Mouse (Mus musculus) liver, embryonic 11.5 days (tissue): ENCODE results near the gene Cd63. TPM values are rescaled to one million over a fixed set of nuclear protein-coding genes. Genes with fewer than 3 reads are reported as not detected.

Experiments used
- ATAC-seq: fragments of 200-750 bp; cut with Nextera tagmentation; replicated peaks from 2 replicates; pipeline ENCODE4 v1.8.0; 2017; ENCODE audit warnings: moderate number of reproducible peaks, mild to moderate bottlenecking, moderate TSS enrichment, moderate library complexity; ENCODE audit not compliant: low FRiP score
- DNase-seq: peaks from one replicate; pipeline ENCODE4 v3.0.0-alpha.2; 2017; ENCODE audit warnings: low spot score
- H3K27ac ChIP-seq: fragments of 300-500 bp; sonication (generic); 2 replicates; pipeline ENCODE4 v1.5.1; 2014; ENCODE audit warnings: mild to moderate bottlenecking, low read depth, low read length, control low read depth
- H3K27me3 ChIP-seq: fragments of 300-500 bp; sonication (generic); replicated peaks from 2 replicates; pipeline ENCODE4 v1.6.1; 2014; ENCODE audit warnings: low read length, mixed read lengths; ENCODE audit not compliant: control insufficient read depth, insufficient read depth
- H3K36me3 ChIP-seq: fragments of 300-500 bp; sonication (generic); 2 replicates; pipeline ENCODE4 v1.6.1; 2014; ENCODE audit warnings: mild to moderate bottlenecking, low read length, moderate library complexity, mixed read lengths; ENCODE audit not compliant: control insufficient read depth, insufficient read depth
- H3K4me1 ChIP-seq: fragments of 300-500 bp; sonication (generic); replicated peaks from 2 replicates; pipeline ENCODE4 v1.6.1; 2014; ENCODE audit warnings: low read length, mixed read lengths; ENCODE audit not compliant: control insufficient read depth, insufficient read depth
- H3K4me2 ChIP-seq: fragments of 300-500 bp; sonication (generic); 2 replicates; pipeline ENCODE4 v1.6.1; 2014; ENCODE audit warnings: mild to moderate bottlenecking, control low read depth, moderate library complexity
- H3K4me3 ChIP-seq: fragments of 300-500 bp; sonication (generic); 2 replicates; pipeline ENCODE4 v1.5.1; 2014; ENCODE audit warnings: low read depth, low read length, control low read depth
- H3K9ac ChIP-seq: fragments of 300-500 bp; sonication (generic); 2 replicates; pipeline ENCODE4 v1.6.1; 2014; ENCODE audit warnings: low read depth, low read length, control low read depth
- H3K9me3 ChIP-seq: fragments of 300-500 bp; sonication (generic); 2 replicates; pipeline ENCODE4 v1.6.1; 2016; ENCODE audit warnings: low read length, inconsistent platforms, mixed read lengths; ENCODE audit not compliant: control insufficient read depth
- WGBS: fragments of 180-500 bp; shearing (Covaris S2); extraction: QIAGEN DNeasy Blood & Tissue Kit; methylation state at CpG from one replicate; pipeline ENCODE4 v1.1.7; 2014; 5-methylcytosine and 5-hydroxymethylcytosine counted together
- polyA plus RNA-seq: library from polyadenylated mRNA; unstranded; fragments of >200 nt; fragmentation: Nextera tagmentation; extraction: Ambion mirVana; gene quantifications from 2 replicates; pipeline ENCODE4 v1.2.1, GENCODE M21; 2014

Cd63 gene
- polyA plus RNA-seq, 1 experiment from 2014 or later, result 198 TPM

- Histone ChIP-seq H3K4me1 (peaks cover 7% of the 10 kb centered on the region), H3K9ac (no peak overlapping the region), H3K4me2 (peak overlapping the region; percentile 86), H3K36me3 (no peaks in the 10 kb centered on the region), H3K9me3 (no peaks in the 10 kb centered on the region), H3K27ac (no peak overlapping the region), H3K4me3 (peak overlapping the region; percentile 70), H3K27me3 (peaks cover 27% of the 10 kb centered on the region)
- WGBS, result 26% methylated on average over 2 of the region's 2 CpGs
- ATAC-seq (no peak), DNase-seq (no peak)
These were observed 10.9 kb upstream of the Cd63 start for GRCm38 (mm10) chr10:128889846-128890245.

GRCm38 (mm10) chr10:128890383-128891295 lies 10.2 kb upstream of the Cd63 start:
- Histone ChIP-seq H3K4me1 (peaks cover 7% of the 10 kb centered on the region), H3K4me3 (peak overlapping the region; percentile 70), H3K36me3 (no peaks in the 10 kb centered on the region), H3K9ac (peak overlapping the region; percentile 67), H3K27ac (peak overlapping the region; percentile 56), H3K4me2 (peak overlapping the region; percentile 86), H3K9me3 (no peaks in the 10 kb centered on the region), H3K27me3 (peaks cover 30% of the 10 kb centered on the region)
- ATAC-seq (no peak), DNase-seq (peak; percentile 44)
- WGBS, result 2% methylated on average over 40 of the region's 40 CpGs

GRCm38 (mm10) chr10:128891296-128892094 lies 9.3 kb upstream of the Cd63 start, which contains the start of gene Gdf11:
Gdf11 (minus strand) TSS chr10:128891718.
- Histone ChIP-seq H3K27me3 (peaks cover 39% of the 10 kb centered on the region), H3K4me1 (peaks cover 7% of the 10 kb centered on the region), H3K9me3 (no peaks in the 10 kb centered on the region), H3K4me2 (peak within 1 kb of the TSS; percentile 86), H3K9ac (peak within 1 kb of the TSS; percentile 67), H3K27ac (peak within 1 kb of the TSS; percentile 56), H3K36me3 (no peaks in the 10 kb centered on the region), H3K4me3 (peak within 1 kb of the TSS; percentile 70)
- WGBS, result under 1% methylated on average over 72 of the region's 89 CpGs
- DNase-seq (peak; percentile 66), ATAC-seq (peak; percentile 50)

GRCm38 (mm10) chr10:128892246-128892645 lies 8.5 kb upstream of the Cd63 start:
- ATAC-seq (no peak), DNase-seq (no peak)
- H3K9me3 ChIP-seq, result no peaks in the 10 kb centered on the region
- peak overlapping the region; percentile 70 for H3K4me3 ChIP-seq
- H3K27ac ChIP-seq, result no peak overlapping the region
- 1% methylated on average over 9 of the region's 9 CpGs for WGBS
- H3K4me2 ChIP-seq, result peak overlapping the region; percentile 86
- H3K27me3 ChIP-seq, result peaks cover 45% of the 10 kb centered on the region
- H3K9ac ChIP-seq, result no peak overlapping the region
- H3K4me1 ChIP-seq, result peaks cover 7% of the 10 kb centered on the region
- no peaks in the 10 kb centered on the region for H3K36me3 ChIP-seq

GRCm38 (mm10) chr10:128895437-128895836 lies 5.4 kb upstream of the Cd63 start:
- ATAC-seq, result no peak; the same call in 1 of the 2 replicates
- H3K36me3 ChIP-seq, result no peaks in the 10 kb centered on the region
- no peak overlapping the region for H3K27ac ChIP-seq
- peaks cover 41% of the 10 kb centered on the region for H3K27me3 ChIP-seq
- peak overlapping the region; percentile 28 for H3K4me2 ChIP-seq
- WGBS, result under 1% methylated on average over 9 of the region's 9 CpGs
- H3K9me3 ChIP-seq, result no peaks in the 10 kb centered on the region
- H3K4me3 ChIP-seq, result no peak overlapping the region
- H3K9ac ChIP-seq, result no peak overlapping the region
- DNase-seq, result peak; percentile 57
- H3K4me1 ChIP-seq, result no peaks in the 10 kb centered on the region; the same call in none of the 2 replicates

GRCm38 (mm10) chr10:128895952-128896693 lies 4.7 kb upstream of the Cd63 start:
- Histone ChIP-seq H3K4me2 (peak overlapping the region; percentile 28), H3K9me3 (no peaks in the 10 kb centered on the region), H3K27ac (no peak overlapping the region), H3K27me3 (peaks cover 35% of the 10 kb centered on the region), H3K9ac (no peak overlapping the region), H3K4me1 (no peaks in the 10 kb centered on the region; the same call in none of the 2 replicates), H3K4me3 (no peak overlapping the region), H3K36me3 (no peaks in the 10 kb centered on the region)
- no peak for DNase-seq
- 6% methylated on average over 17 of the region's 17 CpGs for WGBS
- ATAC-seq, result no peak

GRCm38 (mm10) chr10:128896807-128897206 lies 4.0 kb upstream of the Cd63 start:
- H3K27me3 ChIP-seq, result peaks cover 35% of the 10 kb centered on the region
- WGBS, result 30% methylated on average over 1 of the region's 1 CpGs
- no peak for ATAC-seq

GRCm38 (mm10) chr10:128897501-128897900 lies 3.3 kb upstream of the Cd63 start:
- whole genome bisulfite sequencing, result 13% methylated on average over 1 of the region's 1 CpGs
- DNase-seq (no peak), ATAC-seq (no peak)
- H3K27ac ChIP-seq, result no peak overlapping the region
- H3K9ac ChIP-seq, result no peak overlapping the region
- no peaks in the 10 kb centered on the region for H3K36me3 ChIP-seq
- H3K27me3 ChIP-seq, result peaks cover 30% of the 10 kb centered on the region
- H3K9me3 ChIP-seq, result no peaks in the 10 kb centered on the region
- no peak overlapping the region for H3K4me3 ChIP-seq
- no peak overlapping the region for H3K4me2 ChIP-seq
- no peaks in the 10 kb centered on the region; the same call in 1 of the 2 replicates for H3K4me1 ChIP-seq

More at GRCm38 (mm10) chr10:128896807-128897206, 4.0 kb upstream of the Cd63 start:
- no peak overlapping the region for H3K9ac ChIP-seq
- H3K4me2 ChIP-seq, result no peak overlapping the region
- no peak overlapping the region for H3K4me3 ChIP-seq
- no peaks in the 10 kb centered on the region for H3K36me3 ChIP-seq
- H3K4me1 ChIP-seq, result no peaks in the 10 kb centered on the region; the same call in 1 of the 2 replicates
- H3K9me3 ChIP-seq, result no peaks in the 10 kb centered on the region
- no peak overlapping the region for H3K27ac ChIP-seq
- no peak for DNase-seq
